Mouse (Mus musculus): ENCODE data around the gene Zfp763. TPM values are rescaled to one million over a fixed set of nuclear protein-coding genes. Genes with fewer than 3 reads are reported as not detected.

The Zfp763 gene
- total and polyA plus RNA-seq, 3 experiments: 1.3 to 1.5 TPM; not detected in 1

GRCm38 (mm10) chr17:32986301-32986700 is 46.9 kb downstream of the Zfp763 start:
- H3K36me3 ChIP-seq (ENCODE audit: control insufficient read depth in 1 of 2, insufficient read depth in 2 of 2, low read length in 2 of 2): no peaks in the 10 kb centered on the region
- no peaks in the 10 kb centered on the region for H3K27me3 ChIP-seq (ENCODE audit: control insufficient read depth in 1 of 2, insufficient read depth in 2 of 2, low read length in 2 of 2)
- no peak overlapping the region for H3K4me3 ChIP-seq (ENCODE audit: control insufficient read depth in 1 of 2, insufficient read depth in 1 of 2, low read depth in 2 of 2, low read length in 2 of 2)
- no peak for TF ChIP-seq USF2 (IDR thresholded peaks at IDR 0.05; ENCODE audit: borderline replicate concordance in 1 of 2, insufficient read depth in 1 of 2, low read depth in 1 of 2, low read length in 2 of 2)
- TF ChIP-seq TBP (IDR thresholded peaks at IDR 0.05; ENCODE audit: low read depth, low read length): no peak
- TF ChIP-seq UBTF (IDR thresholded peaks at IDR 0.05; ENCODE audit: borderline replicate concordance, insufficient read depth, low read depth, low read length): no peak
- TF ChIP-seq BHLHE40 (IDR thresholded peaks at IDR 0.05; ENCODE audit: borderline replicate concordance, low read depth, low read length): no peak
- no peak for TF ChIP-seq TAL1 (IDR thresholded peaks at IDR 0.05; ENCODE audit: low read length)
- no peak for TF ChIP-seq NELFE (IDR thresholded peaks at IDR 0.05; ENCODE audit: low read depth, low read length)
- TF ChIP-seq JUND (IDR thresholded peaks at IDR 0.05; ENCODE audit: low read depth, low read length): no peak
- TF ChIP-seq ZKSCAN1 (IDR thresholded peaks at IDR 0.05; ENCODE audit: low read depth, low read length): no peak
- no peak for TF ChIP-seq CTCF (IDR thresholded peaks at IDR 0.05 in 2 of 3, conservative IDR thresholded peaks at IDR 0.05 in 1 of 3; ENCODE audit: control insufficient read depth in 1 of 3, insufficient read depth in 1 of 3, low read depth in 2 of 3, low read length in 3 of 3, poor library complexity in 1 of 3, severe bottlenecking in 1 of 3)
- no peak for TF ChIP-seq GABPA (IDR thresholded peaks at IDR 0.05; ENCODE audit: low read depth, low read length)
- no peak for TF ChIP-seq MEF2A (IDR thresholded peaks at IDR 0.05; ENCODE audit: extremely low read depth, insufficient replicate concordance, low read depth, low read length, poor library complexity, severe bottlenecking)
- H3K27ac ChIP-seq (ENCODE audit: control insufficient read depth, low read depth, low read length): no peak overlapping the region
- no peaks in the 10 kb centered on the region for H3K9me3 ChIP-seq (replicated peaks; ENCODE audit: insufficient read depth, low read length)
- no peaks in the 10 kb centered on the region for H3K4me1 ChIP-seq (ENCODE audit: control insufficient read depth in 1 of 2, insufficient read depth in 2 of 2, low read length in 2 of 2)
- DNase-seq (ENCODE audit: low read depth, low spot score): no peak
- no peaks in the 10 kb centered on the region for H3K79me2 ChIP-seq (ENCODE audit: control insufficient read depth, insufficient read depth, low read length, poor library complexity)
- no peak overlapping the region for H3K9ac ChIP-seq (ENCODE audit: control insufficient read depth, low read depth, low read length, poor library complexity, severe bottlenecking)

- no peak overlapping the region for H3K9ac ChIP-seq (ENCODE audit: control insufficient read depth, low read depth, low read length, poor library complexity, severe bottlenecking)
- no peak overlapping the region for H3K4me3 ChIP-seq (ENCODE audit: control insufficient read depth in 1 of 2, insufficient read depth in 1 of 2, low read depth in 2 of 2, low read length in 2 of 2)
- H3K36me3 ChIP-seq (ENCODE audit: control insufficient read depth in 1 of 2, insufficient read depth in 2 of 2, low read length in 2 of 2): peaks cover 0 to 18% of the 10 kb centered on the region in 2 experiments; a peak in 2 of 4 replicates
- no peaks in the 10 kb centered on the region for H3K9me3 ChIP-seq (replicated peaks; ENCODE audit: insufficient read depth, low read length)
- no peaks in the 10 kb centered on the region for H3K27me3 ChIP-seq (ENCODE audit: control insufficient read depth in 1 of 2, insufficient read depth in 2 of 2, low read length in 2 of 2)
- TF ChIP-seq JUND (IDR thresholded peaks at IDR 0.05; ENCODE audit: low read depth, low read length) (no peak), MAZ (IDR thresholded peaks at IDR 0.05; ENCODE audit: low read depth, low read length) (no peak), UBTF (IDR thresholded peaks at IDR 0.05; ENCODE audit: borderline replicate concordance, insufficient read depth, low read depth, low read length) (no peak), MYC (IDR thresholded peaks at IDR 0.05; ENCODE audit: low read depth, low read length) (no peak), TCF12 (IDR thresholded peaks at IDR 0.05; ENCODE audit: low read depth, low read length) (no peak), CHD1 (IDR thresholded peaks at IDR 0.05; ENCODE audit: low read depth, low read length) (no peak), RCOR1 (IDR thresholded peaks at IDR 0.05; ENCODE audit: low read depth, low read length) (no peak), TAL1 (IDR thresholded peaks at IDR 0.05; ENCODE audit: low read length) (no peak), NRF1 (IDR thresholded peaks at IDR 0.05; ENCODE audit: insufficient read depth, low read depth, low read length, poor library complexity, severe bottlenecking) (no peak), POLR2AphosphoS5 (IDR thresholded peaks at IDR 0.05; ENCODE audit: borderline replicate concordance, low read depth, low read length) (no peak), POLR2AphosphoS2 (IDR thresholded peaks at IDR 0.05; ENCODE audit: low read length) (no peak), ELF1 (IDR thresholded peaks at IDR 0.05; ENCODE audit: low read depth, low read length) (no peak), ZMIZ1 (IDR thresholded peaks at IDR 0.05; ENCODE audit: low read depth, low read length) (no peak), MXI1 (IDR thresholded peaks at IDR 0.05; ENCODE audit: low read depth, low read length) (no peak), USF2 (IDR thresholded peaks at IDR 0.05; ENCODE audit: borderline replicate concordance in 1 of 2, insufficient read depth in 1 of 2, low read depth in 1 of 2, low read length in 2 of 2) (no peak), MAFK (IDR thresholded peaks at IDR 0.05; ENCODE audit: borderline replicate concordance, low read depth, low read length) (no peak), SMC3 (IDR thresholded peaks at IDR 0.05; ENCODE audit: low read depth, low read length) (no peak), POLR2A (IDR thresholded peaks at IDR 0.05; ENCODE audit: control insufficient read depth in 1 of 2, insufficient read depth in 1 of 2, low read depth in 1 of 2, low read length in 2 of 2, poor library complexity in 1 of 2) (no peak), ZKSCAN1 (IDR thresholded peaks at IDR 0.05; ENCODE audit: low read depth, low read length) (no peak), ETS1 (IDR thresholded peaks at IDR 0.05; ENCODE audit: low read depth, low read length) (no peak)
- no peaks in the 10 kb centered on the region for H3K4me1 ChIP-seq (ENCODE audit: control insufficient read depth in 1 of 2, insufficient read depth in 2 of 2, low read length in 2 of 2)
- H3K27ac ChIP-seq (ENCODE audit: control insufficient read depth, low read depth, low read length): no peak overlapping the region
- DNase-seq (ENCODE audit: low read depth, low spot score): no peak
- H3K79me2 ChIP-seq (ENCODE audit: control insufficient read depth, insufficient read depth, low read length, poor library complexity): 0 out of 2 replicates have a peak, but pooled peaks cover 3% of the 10 kb centered on the region
Measured at GRCm38 (mm10) chr17:32981361-32981760, 51.8 kb downstream of the Zfp763 start.

All from MEL (cell line).